Mouse (Mus musculus) heart, postnatal 36 days (tissue): ENCODE data around the gene Spa17. TPM values are rescaled to one million over a fixed set of nuclear protein-coding genes. Genes with fewer than 3 reads are reported as not detected.

Experiments
- DNase-seq, 2 experiments: peaks; one replicate each; pipeline ENCODE4 v3.0.0; 2021 to 2022
- intact Hi-C: fragments of 180-260 bp; cut with DNase I; formaldehyde crosslinking; loops from one replicate; pipeline ENCODE4 v1.15.1; 2025
- total RNA-seq, 2 experiments: library from RNA; stranded (reverse); gene quantifications; 2 replicates each; pipeline ENCODE4 v1.2.3; 2021

Spa17 gene
- total RNA-seq, 2 experiments from 2014 or later: 2.6 to 2.7 TPM

DNA sequence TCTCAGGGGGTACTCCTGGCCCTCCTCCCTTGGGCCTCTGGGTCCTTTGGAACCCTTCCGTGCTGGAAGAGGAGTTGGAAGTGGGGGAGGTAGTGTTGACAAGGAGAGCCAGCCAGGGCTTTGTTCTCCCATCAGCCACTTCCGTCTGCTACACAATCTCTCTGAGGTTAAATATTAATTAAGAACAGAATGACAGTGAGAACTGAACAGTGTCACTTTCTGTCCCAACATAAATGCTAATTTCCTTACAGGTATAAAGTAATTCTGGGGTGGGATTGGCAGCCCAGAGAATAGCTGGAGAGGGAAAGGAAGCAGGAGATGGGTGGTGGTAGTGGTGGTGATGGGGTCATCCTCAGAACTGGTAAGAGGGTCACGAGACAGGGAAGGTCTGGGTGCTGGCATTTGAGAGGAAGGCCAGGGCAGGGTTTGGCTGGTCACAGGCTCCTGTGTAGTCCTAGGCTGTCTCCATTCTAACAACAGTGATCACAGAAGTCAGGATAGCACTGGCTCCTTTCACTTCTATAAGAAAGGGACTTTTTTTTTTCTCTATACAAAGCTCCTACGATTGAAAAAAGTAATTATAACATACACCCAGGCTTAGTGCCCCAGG lies 44.8 kb downstream of the Spa17 start:
- intact Hi-C loops: loop anchor here (5.0 kb wide), 1 partner anchor 44 kb away; the partner anchor contains the start of gene Spa17
- DNase-seq: no peak

DNA sequence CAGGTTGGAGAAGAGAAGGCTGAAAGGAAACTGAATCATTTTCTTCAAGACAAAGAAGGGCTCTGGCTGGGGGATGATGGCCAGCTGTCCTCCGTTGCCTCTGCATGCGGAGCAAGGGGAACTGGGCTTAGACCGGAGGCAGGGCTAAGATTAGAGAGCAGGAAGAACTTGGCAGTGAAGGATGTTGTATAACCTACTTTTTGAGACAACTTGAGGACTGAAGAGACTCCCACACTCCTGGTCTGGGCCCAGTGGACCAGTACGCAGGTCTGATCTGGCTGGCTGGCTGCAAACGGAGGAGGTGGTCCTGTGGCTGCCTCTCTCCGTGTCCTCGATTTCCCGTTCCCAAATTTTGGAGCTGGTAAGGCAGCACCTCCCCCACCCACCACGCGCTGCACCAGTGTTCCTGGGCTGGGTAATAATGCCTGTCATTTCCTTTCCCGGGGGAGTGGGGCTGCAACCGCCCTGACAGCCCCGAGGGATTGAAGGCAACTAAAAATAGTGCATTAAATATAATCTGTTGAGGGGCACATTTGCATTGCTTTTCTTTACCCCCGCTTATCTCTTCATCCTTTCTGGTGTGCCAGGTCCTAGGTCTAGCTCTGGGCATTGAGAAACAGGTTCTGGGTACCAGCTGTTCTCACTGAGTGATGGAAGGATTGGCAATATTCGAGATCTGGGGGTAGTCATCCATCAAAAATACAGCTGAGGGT lies 45.5 kb downstream of the Spa17 start:
- intact Hi-C loops: loop anchor here (5.0 kb wide), 1 partner anchor 44 kb away; the partner anchor contains the start of gene Spa17
- peak; percentile 37 to 45 for DNase-seq

DNA sequence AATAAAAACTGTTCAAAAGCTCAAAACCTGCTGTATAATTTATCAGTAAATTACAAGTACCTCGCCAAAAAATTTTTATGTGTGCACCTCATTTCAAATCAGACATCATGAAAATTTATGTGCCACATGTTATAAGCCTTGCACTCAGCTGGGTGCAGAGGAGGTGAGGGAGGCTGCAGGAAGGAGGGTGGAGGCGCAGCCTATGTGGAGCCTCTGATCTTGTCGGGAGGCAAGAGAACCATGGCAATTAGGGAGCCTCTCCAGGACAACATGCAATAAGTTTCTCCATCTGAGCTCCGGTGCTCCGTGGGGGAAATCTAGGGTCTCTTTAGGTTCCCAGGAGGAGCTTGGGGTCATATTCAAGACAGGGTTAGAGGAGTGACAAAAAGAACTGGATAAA lies 46.1 kb downstream of the Spa17 start:
- intact Hi-C loops: loop anchor here (5.0 kb wide), 1 partner anchor 45 kb away; the partner anchor contains the start of gene Spa17

DNA sequence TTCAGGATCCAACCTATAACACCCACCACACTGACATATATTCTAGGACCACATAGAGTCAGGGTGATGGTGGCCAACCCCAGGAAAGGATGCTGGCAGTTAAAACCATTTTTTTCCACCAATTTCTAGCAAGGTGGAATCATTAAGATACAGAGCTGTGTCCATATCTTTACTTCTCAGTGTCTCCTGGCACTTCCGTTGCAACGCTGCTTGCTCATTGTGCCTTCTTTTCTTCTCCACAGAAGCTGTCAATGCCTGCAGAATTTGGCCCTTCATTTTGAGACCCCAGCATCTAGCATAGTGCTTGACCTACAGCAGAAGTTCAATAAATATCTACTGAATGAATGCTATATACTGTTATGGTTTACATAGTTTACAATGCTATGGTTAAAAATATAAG lies 46.5 kb downstream of the Spa17 start:
- intact Hi-C loops: loop anchor here (5.0 kb wide), 1 partner anchor 45 kb away; the partner anchor contains the start of gene Spa17
- DNase-seq: no peak

More for the DNA sequence above, 46.1 kb downstream of the Spa17 start:
- peak in 1 of 2 experiments; percentile 12 for DNase-seq

DNA sequence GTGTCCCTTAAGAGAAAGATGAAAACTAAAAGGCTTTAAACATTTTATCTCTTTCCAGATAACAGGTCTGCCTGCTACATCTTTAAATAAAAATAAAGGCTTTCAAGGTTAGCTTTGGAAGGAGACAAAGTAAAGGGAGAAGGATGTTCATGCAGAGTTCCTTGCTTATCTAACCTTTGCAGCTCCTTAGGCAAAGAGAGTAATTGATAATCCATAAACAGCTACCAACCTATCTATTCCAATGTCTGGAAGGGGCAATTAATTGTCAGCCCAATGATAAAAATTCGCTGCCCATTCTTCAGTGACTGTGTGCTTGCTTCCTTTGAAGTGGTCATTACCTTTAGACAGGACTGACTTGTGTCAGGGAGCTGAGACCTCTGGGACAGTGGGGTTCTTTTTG lies 49.7 kb downstream of the Spa17 start:
- DNase-seq: no peak
- intact Hi-C loops: no loop called here

DNA sequence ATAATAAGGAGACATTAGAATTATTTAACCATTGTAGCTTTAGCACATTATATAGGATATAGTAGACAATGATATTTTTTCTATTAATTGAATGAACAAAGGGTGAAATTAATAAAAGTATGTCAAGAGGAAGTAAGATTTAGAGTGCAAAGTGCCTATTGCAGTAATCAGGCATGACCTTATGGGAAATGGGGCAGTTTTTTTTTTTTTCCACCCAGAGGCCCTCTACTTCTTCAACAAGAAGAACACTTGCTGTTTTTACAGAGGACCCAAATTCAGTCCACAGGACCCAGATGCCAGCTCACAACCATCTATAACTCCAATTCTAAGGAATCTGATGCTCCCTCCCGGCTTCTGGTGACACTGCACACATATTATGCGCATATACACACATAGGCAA lies 52.9 kb downstream of the Spa17 start:
- no peak for DNase-seq
- intact Hi-C loops: no loop called here

DNA sequence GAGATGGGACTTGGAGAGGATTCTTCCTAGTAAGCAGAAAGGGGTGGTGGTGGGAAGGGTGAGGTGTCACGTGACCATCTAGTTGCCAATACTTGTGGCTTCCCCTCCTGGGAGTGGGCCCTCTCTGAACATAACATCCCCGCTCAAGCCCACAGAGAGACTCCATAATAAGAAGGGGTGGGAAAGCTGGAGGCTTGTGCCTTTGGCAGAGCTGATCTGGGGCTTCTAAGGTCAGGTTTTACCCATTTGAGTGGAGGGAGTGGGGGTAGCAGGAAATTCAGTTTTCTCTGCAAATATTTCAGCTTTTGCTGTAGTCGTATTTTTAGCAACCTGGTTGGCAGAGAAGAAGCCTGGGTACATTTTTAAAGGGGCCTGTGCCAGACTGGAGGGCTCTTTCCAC lies 57.2 kb downstream of the Spa17 start:
- no peak for DNase-seq
- intact Hi-C loops: loop anchor here (5.0 kb wide), 1 partner anchor 41 kb away; no protein-coding TSS in a partner anchor

DNA sequence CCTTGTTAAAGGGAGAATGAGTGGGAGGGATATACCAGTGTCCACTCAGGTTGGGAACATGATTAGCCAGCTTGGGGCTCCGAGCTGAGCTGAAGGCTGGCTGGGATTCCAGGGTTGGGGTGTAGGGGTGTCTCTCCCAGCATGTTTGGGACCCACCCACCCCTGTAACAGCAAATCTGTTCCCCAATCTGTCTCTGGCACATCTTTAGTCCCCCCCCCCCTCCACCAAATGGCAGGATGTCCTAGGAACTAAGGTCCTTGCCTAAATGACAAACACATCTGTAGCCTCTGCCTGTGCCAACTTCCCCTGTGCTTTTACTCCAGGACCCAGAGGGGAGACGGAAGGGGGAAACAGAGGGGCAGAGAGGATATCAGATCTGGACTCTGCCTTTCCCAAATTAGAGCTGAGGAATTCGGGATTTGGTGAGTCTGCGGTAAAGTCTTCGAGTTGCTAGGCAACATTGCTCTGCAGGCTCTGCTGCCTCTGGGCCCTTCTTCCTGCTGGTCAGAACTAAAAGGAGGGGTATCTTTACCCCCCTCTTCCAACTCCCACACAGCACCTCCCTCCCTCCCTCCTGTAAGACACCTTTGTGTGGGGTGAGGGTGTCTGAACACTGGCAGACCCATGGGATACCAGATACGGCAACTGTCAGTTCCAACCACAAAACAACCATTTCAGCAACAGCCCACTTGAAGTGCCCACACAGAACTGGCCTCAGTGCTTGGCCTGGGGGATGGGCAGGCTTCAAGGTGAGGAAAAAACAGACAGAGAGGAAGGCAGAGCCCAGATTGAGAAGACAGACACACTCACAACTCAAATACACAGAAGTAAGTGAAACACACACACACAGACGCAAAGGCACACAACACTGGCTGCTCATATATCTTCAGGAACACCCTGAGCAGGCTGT lies 58.4 kb downstream of the Spa17 start, which contains the start of gene Siae:
TSS of gene Siae (plus strand) at position 861 of the 911 bp plus-strand sequence.
- no peak for DNase-seq
- intact Hi-C loops: loop anchor here (5.0 kb wide), 1 partner anchor 42 kb away; no protein-coding TSS in a partner anchor

DNA sequence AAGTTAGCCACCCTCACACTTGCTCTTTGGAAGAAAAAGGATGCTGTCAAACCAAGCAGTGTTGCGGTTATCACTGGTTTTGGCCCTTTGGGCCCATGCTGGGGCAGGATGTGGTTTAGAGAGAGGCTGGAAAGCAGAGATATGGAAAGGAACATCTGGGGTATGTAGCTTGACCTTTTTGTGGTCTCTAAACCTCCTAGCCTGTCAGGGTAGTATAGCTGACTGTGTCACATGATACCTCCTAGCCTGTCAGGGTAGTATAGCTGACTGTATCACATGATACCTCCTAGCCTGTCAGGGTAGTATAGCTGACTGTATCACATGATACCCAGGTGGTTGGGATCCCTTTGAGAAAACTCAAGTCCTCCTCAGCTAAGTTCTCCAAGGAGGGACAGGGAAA lies 59.2 kb downstream of the Spa17 start:
- DNase-seq: no peak
- intact Hi-C loops: no loop called here

Other genes with a start within 250 kb of the Spa17 start
- not detected for gene Hepacam, start 246.4 kb downstream of the Spa17 start, total RNA-seq
- 10 to 100 TPM; 29.6 to 38.7 TPM for gene Robo4, start 211.8 kb downstream of the Spa17 start, total RNA-seq
- gene Robo3, start 180.5 kb downstream of the Spa17 start, total RNA-seq: not detected
- 1 to 10 TPM; 6.7 to 6.9 TPM for gene Msantd2, start 124.4 kb downstream of the Spa17 start, total RNA-seq
- gene Esam, start 85.6 kb downstream of the Spa17 start, total RNA-seq: 10 to 100 TPM; 66.9 to 79.2 TPM
- 1 to 10 TPM; 4.0 to 4.7 TPM for gene Vsig2, start 74.5 kb downstream of the Spa17 start, total RNA-seq
- 1 to 10 TPM; 4.5 to 6.1 TPM for gene Nrgn, start 60.8 kb downstream of the Spa17 start, total RNA-seq
- 1 to 10 TPM; 9.6 to 9.7 TPM for gene Siae, start 58.0 kb downstream of the Spa17 start, total RNA-seq
- 10 to 100 TPM; 35.2 to 37.8 TPM for gene Tbrg1, start 43.6 kb upstream of the Spa17 start, total RNA-seq
- not detected for gene Panx3, start 55.5 kb upstream of the Spa17 start, total RNA-seq
- not detected for gene Olfr160, start 102.5 kb upstream of the Spa17 start, total RNA-seq
- not detected for gene Olfr874, start 131.4 kb upstream of the Spa17 start, total RNA-seq
- not detected for gene Olfr875, start 158.1 kb upstream of the Spa17 start, total RNA-seq
- not detected for gene Olfr876, start 189.3 kb upstream of the Spa17 start, total RNA-seq
- gene Olfr877, start 240.5 kb upstream of the Spa17 start, total RNA-seq: not detected